Mouse (Mus musculus) hindbrain, embryonic 11.5 days (tissue): Measurements from ENCODE around the gene Vegfa. TPM values are rescaled to one million over a fixed set of nuclear protein-coding genes. Genes with fewer than 3 reads are reported as not detected.

Source experiments
- ATAC-seq: fragments of 200-750 bp; cut with Nextera tagmentation; 2 replicates; pipeline ENCODE4 v1.8.0; 2017; ENCODE audit warnings: mild to moderate bottlenecking, moderate TSS enrichment, moderate library complexity; ENCODE audit not compliant: low FRiP score
- DNase-seq: peaks from one replicate; pipeline ENCODE4 v3.0.0-alpha.2; 2015; ENCODE audit warnings: low spot score
- H3K27ac ChIP-seq: fragments of 300-500 bp; sonication (generic); 2 replicates; pipeline ENCODE4 v1.5.1; 2014; ENCODE audit warnings: mild to moderate bottlenecking, low read depth, low read length
- H3K27me3 ChIP-seq: fragments of 300-500 bp; sonication (generic); 2 replicates; pipeline ENCODE4 v1.6.1; 2014; ENCODE audit warnings: mild to moderate bottlenecking, low read length, moderate library complexity, mixed read lengths; ENCODE audit not compliant: control insufficient read depth, insufficient read depth
- H3K36me3 ChIP-seq: fragments of 300-500 bp; sonication (generic); 2 replicates; pipeline ENCODE4 v1.6.1; 2014; ENCODE audit warnings: mild to moderate bottlenecking, low read length, moderate library complexity, mixed read lengths; ENCODE audit not compliant: control insufficient read depth, insufficient read depth
- H3K4me1 ChIP-seq: fragments of 300-500 bp; sonication (generic); replicated peaks from 2 replicates; pipeline ENCODE4 v1.6.1; 2014; ENCODE audit warnings: low read length, mixed read lengths; ENCODE audit not compliant: control insufficient read depth, insufficient read depth
- H3K4me2 ChIP-seq: fragments of 300-500 bp; sonication (generic); replicated peaks from 2 replicates; pipeline ENCODE4 v1.6.1; 2014; ENCODE audit warnings: mild to moderate bottlenecking, low read depth, low read length
- H3K4me3 ChIP-seq: fragments of 300-500 bp; sonication (generic); 2 replicates; pipeline ENCODE4 v1.5.1; 2014; ENCODE audit warnings: low read depth, low read length
- H3K9ac ChIP-seq: fragments of 300-500 bp; sonication (generic); 2 replicates; pipeline ENCODE4 v1.6.1; 2014; ENCODE audit warnings: low read depth, low read length
- H3K9me3 ChIP-seq: fragments of 300-500 bp; sonication (generic); 2 replicates; pipeline ENCODE4 v1.6.1; 2016; ENCODE audit warnings: low read length; ENCODE audit not compliant: control insufficient read depth
- WGBS: fragments of 180-500 bp; shearing (Covaris S2); extraction: QIAGEN DNeasy Blood & Tissue Kit; methylation state at CpG from one replicate; pipeline ENCODE4 v1.1.7; 2014; 5-methylcytosine and 5-hydroxymethylcytosine counted together
- polyA plus RNA-seq: library from polyadenylated mRNA; unstranded; fragments of >200 nt; fragmentation: Nextera tagmentation; extraction: Ambion mirVana; gene quantifications from 2 replicates; pipeline ENCODE4 v1.2.1, GENCODE M21; 2014

Vegfa gene
- polyA plus RNA-seq, 1 experiment from 2014 or later: 6.2 TPM

- WGBS: 88% methylated on average over 15 of the region's 15 CpGs
- Histone ChIP-seq H3K4me1 (peaks cover 4% of the 10 kb centered on the region; the same call in 1 of the 2 replicates), H3K4me3 (no peak overlapping the region), H3K27me3 (no peaks in the 10 kb centered on the region), H3K4me2 (no peak overlapping the region), H3K27ac (no peak overlapping the region), H3K9me3 (no peaks in the 10 kb centered on the region), H3K9ac (no peak overlapping the region), H3K36me3 (no peaks in the 10 kb centered on the region)
- DNase-seq: no peak
- no peak for ATAC-seq
Observed at GRCm38 (mm10) chr17:46059226-46059825, 27.2 kb upstream of the Vegfa start.

- Histone ChIP-seq H3K4me3 (no peak overlapping the region), H3K9me3 (no peaks in the 10 kb centered on the region), H3K9ac (no peak overlapping the region), H3K27ac (no peak overlapping the region), H3K36me3 (no peaks in the 10 kb centered on the region), H3K27me3 (no peaks in the 10 kb centered on the region), H3K4me2 (no peak overlapping the region), H3K4me1 (no peaks in the 10 kb centered on the region)
- DNase-seq (no peak), ATAC-seq (no peak)
- WGBS: 64% methylated on average over 7 of the region's 7 CpGs
Observed at GRCm38 (mm10) chr17:46056288-46056687, 24.1 kb upstream of the Vegfa start.

DNA sequence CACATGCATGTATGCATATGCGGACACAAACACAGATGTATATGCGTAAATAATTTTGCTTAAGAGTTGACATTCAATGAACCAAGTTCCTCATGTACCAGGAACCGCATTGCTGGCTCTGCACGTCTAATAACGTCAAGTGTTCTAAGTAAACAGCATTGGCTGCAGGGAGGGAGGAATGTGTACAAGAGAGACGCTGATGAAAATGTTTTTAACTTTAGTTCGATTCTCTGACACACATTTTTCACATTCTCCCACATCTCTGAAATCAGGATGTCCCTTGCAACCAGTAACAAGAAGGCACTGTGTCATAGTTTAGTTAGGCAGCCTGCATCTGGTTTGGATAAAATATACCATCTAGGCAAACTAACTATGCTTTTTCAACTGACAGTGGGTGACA lies 23.6 kb upstream of the Vegfa start:
- Histone ChIP-seq H3K36me3 (no peaks in the 10 kb centered on the region), H3K9ac (no peak overlapping the region), H3K4me3 (no peak overlapping the region), H3K9me3 (no peaks in the 10 kb centered on the region), H3K4me2 (no peak overlapping the region), H3K27ac (no peak overlapping the region), H3K27me3 (no peaks in the 10 kb centered on the region), H3K4me1 (no peaks in the 10 kb centered on the region)
- WGBS: 90% methylated on average over 7 of the region's 7 CpGs
- DNase-seq (no peak), ATAC-seq (no peak)

GRCm38 (mm10) chr17:46053291-46053842 lies 21.2 kb upstream of the Vegfa start:
- Histone ChIP-seq H3K27me3 (no peaks in the 10 kb centered on the region), H3K4me1 (no peaks in the 10 kb centered on the region), H3K4me3 (no peak overlapping the region), H3K36me3 (no peaks in the 10 kb centered on the region), H3K27ac (no peak overlapping the region), H3K9ac (no peak overlapping the region), H3K9me3 (no peaks in the 10 kb centered on the region), H3K4me2 (no peak overlapping the region)
- WGBS: 70% methylated on average over 7 of the region's 7 CpGs
- ATAC-seq (no peak), DNase-seq (no peak)

- Histone ChIP-seq H3K9me3 (no peaks in the 10 kb centered on the region), H3K9ac (no peak overlapping the region), H3K27ac (no peak overlapping the region), H3K4me2 (no peak overlapping the region), H3K36me3 (no peaks in the 10 kb centered on the region), H3K4me1 (no peaks in the 10 kb centered on the region), H3K27me3 (no peaks in the 10 kb centered on the region), H3K4me3 (no peak overlapping the region)
- ATAC-seq: no peak
- WGBS: 31% methylated on average over 3 of the region's 3 CpGs
- DNase-seq: no peak
Observed at GRCm38 (mm10) chr17:46052146-46052545, 20.0 kb upstream of the Vegfa start.

- no peaks in the 10 kb centered on the region for H3K36me3 ChIP-seq
- H3K4me1 ChIP-seq: no peaks in the 10 kb centered on the region
- DNase-seq (no peak), ATAC-seq (no peak)
- H3K4me3 ChIP-seq: no peak overlapping the region
- no peak overlapping the region for H3K27ac ChIP-seq
- 89% methylated on average over 5 of the region's 5 CpGs for WGBS
- H3K9ac ChIP-seq: no peak overlapping the region
- no peaks in the 10 kb centered on the region for H3K27me3 ChIP-seq
- no peak overlapping the region for H3K4me2 ChIP-seq
- H3K9me3 ChIP-seq: no peaks in the 10 kb centered on the region
Observed at GRCm38 (mm10) chr17:46051356-46051755, 19.2 kb upstream of the Vegfa start.

- 51% methylated on average over 4 of the region's 4 CpGs for WGBS
- H3K9ac ChIP-seq: no peak overlapping the region
- no peak for ATAC-seq
Observed at GRCm38 (mm10) chr17:46049567-46049966, 17.4 kb upstream of the Vegfa start.

GRCm38 (mm10) chr17:46048184-46048583 lies 16.0 kb upstream of the Vegfa start:
- Histone ChIP-seq H3K36me3 (no peaks in the 10 kb centered on the region), H3K9me3 (no peaks in the 10 kb centered on the region), H3K27ac (no peak overlapping the region), H3K4me2 (no peak overlapping the region), H3K9ac (no peak overlapping the region), H3K4me1 (no peaks in the 10 kb centered on the region), H3K27me3 (no peaks in the 10 kb centered on the region), H3K4me3 (no peak overlapping the region)
- no peak for DNase-seq
- no peak for ATAC-seq
- 96% methylated on average over 4 of the region's 4 CpGs for WGBS

More at GRCm38 (mm10) chr17:46049567-46049966, 17.4 kb upstream of the Vegfa start:
- H3K4me2 ChIP-seq: no peak overlapping the region
- no peak overlapping the region for H3K27ac ChIP-seq
- H3K4me1 ChIP-seq: no peaks in the 10 kb centered on the region
- H3K9me3 ChIP-seq: no peaks in the 10 kb centered on the region
- DNase-seq: no peak
- no peaks in the 10 kb centered on the region for H3K27me3 ChIP-seq
- H3K4me3 ChIP-seq: no peak overlapping the region
- no peaks in the 10 kb centered on the region for H3K36me3 ChIP-seq

- DNase-seq: no peak
- WGBS: 84% methylated on average over 8 of the region's 8 CpGs
- Histone ChIP-seq H3K27me3 (no peaks in the 10 kb centered on the region), H3K4me1 (no peaks in the 10 kb centered on the region), H3K4me3 (no peak overlapping the region), H3K4me2 (no peak overlapping the region), H3K9me3 (no peaks in the 10 kb centered on the region), H3K27ac (no peak overlapping the region), H3K9ac (no peak overlapping the region), H3K36me3 (no peaks in the 10 kb centered on the region)
- no peak for ATAC-seq
Observed at GRCm38 (mm10) chr17:46045742-46046141, 13.6 kb upstream of the Vegfa start.
